Mouse (Mus musculus): ENCODE results near the gene Zfp454.

DNA sequence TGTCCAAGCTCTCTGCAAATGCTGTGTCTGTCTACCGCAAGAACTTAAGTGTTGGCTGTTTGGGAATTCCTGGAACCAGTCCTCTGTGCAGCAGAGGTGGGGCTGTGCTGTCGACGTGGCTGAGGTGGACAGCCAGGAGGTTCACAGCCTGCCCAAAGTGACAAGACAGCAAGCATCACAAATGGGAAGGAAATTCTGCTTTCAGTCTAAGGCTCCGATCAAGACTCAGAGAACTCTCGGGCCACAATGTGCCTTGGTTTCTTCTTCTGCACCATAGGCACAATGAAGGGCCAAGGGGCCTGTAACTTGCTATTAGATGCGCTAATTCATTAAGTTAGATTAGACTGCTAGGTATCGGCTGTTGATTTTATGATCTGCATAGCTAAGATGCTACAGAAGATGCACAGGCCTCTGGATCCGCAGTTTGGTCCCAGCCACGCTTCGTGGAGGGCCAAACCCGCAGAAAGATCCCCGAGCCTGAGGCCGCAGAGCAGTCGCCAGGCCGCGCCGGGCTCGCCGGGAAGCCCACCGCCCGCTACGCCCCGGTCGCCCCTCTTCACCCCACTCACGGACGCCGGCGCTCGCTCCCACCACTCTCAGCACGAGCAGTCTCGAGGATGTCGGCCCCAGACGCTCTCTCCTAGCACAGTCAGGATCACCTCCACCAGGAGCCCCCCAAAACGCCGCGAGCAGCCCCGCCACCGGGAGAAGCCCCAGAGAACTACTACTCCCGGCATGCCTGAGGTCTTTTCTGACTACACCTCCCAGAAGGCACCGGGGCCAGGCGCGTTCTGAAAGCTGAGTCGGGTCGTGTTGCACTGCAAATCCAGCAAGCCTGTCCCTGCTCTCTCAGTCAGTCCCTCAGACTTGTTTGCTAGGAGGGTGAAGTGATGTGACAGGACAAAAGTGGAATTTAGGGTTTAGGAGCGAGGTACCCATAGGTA, 60.2 kb downstream of the Zfp454 start, which contains the start of gene Zfp354c:
- TF ChIP-seq CTCF (conservative IDR thresholded peaks at IDR 0.05; ENCODE audit: insufficient read depth, insufficient read length, low read depth, low read length) (no peak), POLR2A (IDR thresholded peaks at IDR 0.05; ENCODE audit: low read depth, low read length) (no peak)
